Mouse (Mus musculus): ENCODE measurements around the gene Gm4787.
"Not testable (repeated sequence)": the region's sequence is repeated elsewhere in the genome, so short reads cannot be mapped to it uniquely, and the experiment has no call there.

DNA sequence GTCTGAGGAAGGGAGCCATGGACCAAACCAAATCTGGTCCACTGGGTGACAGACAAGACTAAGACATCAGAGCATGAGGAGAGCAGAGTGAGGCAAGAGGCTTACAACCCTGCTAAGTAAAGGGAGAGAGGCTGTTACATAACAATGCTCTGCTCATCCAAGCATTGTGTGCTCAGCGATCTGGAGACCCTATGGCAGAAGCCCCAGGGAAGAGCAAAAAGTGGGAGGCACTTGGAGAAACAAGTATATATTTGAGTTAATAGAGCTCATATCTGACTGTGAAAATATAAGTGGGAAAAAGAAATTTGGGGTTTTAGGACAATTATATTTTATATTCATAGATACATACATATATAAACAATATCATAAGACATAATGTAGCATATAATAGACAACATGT lies at the start of gene Gm4787:
- TF ChIP-seq POLR2A (IDR thresholded peaks at IDR 0.05; ENCODE audit: borderline replicate concordance, extremely low read depth, low read depth, low read length); CTCF (IDR thresholded peaks at IDR 0.05; ENCODE audit: insufficient read depth, low read length): not testable (repeated sequence)
